Mouse (Mus musculus) liver, embryonic 14.5 days (tissue): Measurements from ENCODE around the gene Sgms1.

Experiments
- CTCF ChIP-seq: IDR thresholded peaks from 2 replicates; pipeline ENCODE4 v1.5.1; 2016; ENCODE audit warnings: antibody characterized with exemption, low read depth, control low read depth
- EP300 ChIP-seq: IDR thresholded peaks from 2 replicates; pipeline ENCODE4 v1.6.1; 2016; ENCODE audit warnings: antibody characterized with exemption, low read depth

GRCm38 (mm10) chr19:32332779-32333460 is 56.6 kb downstream of the Sgms1 start:
- TF ChIP-seq CTCF (no peak), EP300 (no peak)
